Mouse (Mus musculus): ENCODE results near the gene Glo1.
"Not testable (repeated sequence)": the region's sequence is repeated elsewhere in the genome, so short reads cannot be mapped to it uniquely, and the experiment has no call there.

Gene Glo1

DNA sequence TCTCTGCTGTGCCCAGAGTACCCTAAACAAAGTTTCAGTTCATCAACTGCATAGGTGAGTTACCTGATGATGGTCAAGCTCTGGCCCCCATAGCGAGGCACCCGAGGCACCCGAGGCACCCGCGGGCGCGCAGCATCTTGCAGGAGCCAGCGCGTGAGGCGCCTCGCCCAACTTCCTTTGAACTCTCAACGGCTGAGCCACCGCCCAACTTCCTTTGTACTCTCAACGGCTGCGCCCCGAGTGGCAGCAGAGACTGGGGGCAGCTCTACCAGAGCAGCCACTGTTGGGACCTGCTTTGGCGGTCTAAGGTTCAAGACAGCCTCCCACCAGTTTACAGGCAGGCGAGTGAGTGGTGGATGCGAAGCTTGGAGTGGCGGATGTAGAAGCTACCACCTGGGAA lies at the start of gene Glo1:
TSS of gene Glo1 (minus strand) at position 153 of the 400 bp plus-strand sequence.
- DNase-seq (ENCODE audit: low spot score), result not testable (repeated sequence)

GRCm38 (mm10) chr17:30675021-30675740 lies 48.5 kb upstream of the Glo1 start:
- no peak for DNase-seq (ENCODE audit: low spot score)

GRCm38 (mm10) chr17:30673023-30673422 lies 46.4 kb upstream of the Glo1 start:
- no peak for DNase-seq (ENCODE audit: low spot score)

DNA sequence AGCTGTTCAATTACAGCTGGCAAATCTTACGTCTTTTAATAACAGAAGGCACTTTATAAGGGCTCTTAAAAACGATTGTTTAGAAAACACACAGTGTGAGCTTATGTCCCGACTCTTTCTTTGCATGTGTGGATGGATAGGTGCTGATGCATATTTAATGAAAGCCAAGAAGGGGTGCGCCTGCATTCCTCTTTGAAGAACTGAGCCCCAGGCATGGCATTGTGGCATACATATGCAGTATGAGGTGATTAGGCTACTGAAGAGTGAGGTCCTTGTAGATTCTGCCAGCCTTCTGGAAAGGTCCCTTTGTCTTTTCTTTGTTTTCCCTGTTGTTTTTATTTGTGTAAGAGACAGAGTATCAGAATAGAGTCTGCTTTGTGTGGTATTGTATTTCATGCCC lies 45.9 kb upstream of the Glo1 start:
- DNase-seq (ENCODE audit: low spot score), result no peak

DNA sequence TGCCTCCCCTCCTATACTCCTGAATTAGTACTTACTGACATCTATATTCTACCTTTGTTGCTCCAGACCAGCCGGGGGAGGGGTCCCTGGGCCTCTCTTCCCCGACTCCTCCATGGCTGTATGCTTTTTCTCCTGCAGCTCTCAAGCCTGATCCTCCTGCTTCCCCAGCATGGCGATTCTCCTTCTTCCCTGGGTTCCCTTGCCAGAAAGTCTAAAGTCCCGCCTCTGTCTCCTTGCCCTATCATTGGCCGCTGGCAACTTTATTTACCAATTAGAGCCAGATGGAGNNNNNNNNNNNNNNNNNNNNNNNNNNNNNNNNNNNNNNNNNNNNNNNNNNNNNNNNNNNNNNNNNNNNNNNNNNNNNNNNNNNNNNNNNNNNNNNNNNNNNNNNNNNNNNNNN lies 38.2 kb upstream of the Glo1 start:
- no peak for DNase-seq (ENCODE audit: low spot score)

DNA sequence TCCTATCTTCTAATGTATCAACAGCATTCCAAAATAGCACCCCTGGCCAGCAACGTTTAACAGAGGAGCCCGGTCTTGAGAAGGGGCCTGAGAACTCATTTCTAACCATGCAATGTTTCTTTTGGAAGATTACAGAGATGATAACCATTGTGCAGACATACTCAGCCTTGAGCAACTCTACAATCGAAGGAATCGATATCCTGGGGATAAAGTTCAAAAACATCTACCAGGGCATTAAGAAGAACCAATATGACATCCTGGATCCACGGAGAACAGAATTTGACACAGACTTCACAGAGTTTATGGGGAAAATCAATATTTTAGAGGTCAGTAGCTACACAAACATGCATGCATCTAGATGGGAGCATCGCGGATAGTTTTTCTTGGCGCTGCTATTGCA lies 36.5 kb upstream of the Glo1 start:
- DNase-seq (ENCODE audit: low spot score), result no peak

GRCm38 (mm10) chr17:30662131-30662530 lies 35.5 kb upstream of the Glo1 start:
- DNase-seq (ENCODE audit: low spot score), result no peak

- no peak for DNase-seq (ENCODE audit: low spot score)
These were observed 31.5 kb upstream of the Glo1 start for GRCm38 (mm10) chr17:30658152-30658544.

- no peak for DNase-seq (ENCODE audit: low spot score)
These were observed 31.0 kb upstream of the Glo1 start for GRCm38 (mm10) chr17:30657530-30658151.

DNA sequence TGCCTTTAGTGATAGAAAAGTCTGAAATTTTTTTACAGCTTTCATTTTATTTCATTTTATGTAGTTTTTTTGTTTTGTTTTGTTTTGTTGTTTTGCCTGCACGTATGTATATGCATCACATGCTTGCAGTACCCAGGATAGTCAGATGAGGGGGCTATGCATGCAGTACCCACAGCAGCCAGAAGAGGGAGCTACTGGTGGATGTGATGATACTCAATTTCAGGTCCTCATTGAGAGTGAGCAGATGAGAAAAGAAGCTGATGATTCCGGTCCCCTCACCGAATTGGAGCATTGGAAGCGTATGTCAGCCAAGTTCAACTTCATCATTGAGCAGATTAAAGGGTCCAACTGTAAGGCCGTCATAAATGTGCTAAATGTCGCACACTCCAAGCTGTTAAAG lies 26.3 kb upstream of the Glo1 start:
- DNase-seq (ENCODE audit: low spot score), result no peak

DNA sequence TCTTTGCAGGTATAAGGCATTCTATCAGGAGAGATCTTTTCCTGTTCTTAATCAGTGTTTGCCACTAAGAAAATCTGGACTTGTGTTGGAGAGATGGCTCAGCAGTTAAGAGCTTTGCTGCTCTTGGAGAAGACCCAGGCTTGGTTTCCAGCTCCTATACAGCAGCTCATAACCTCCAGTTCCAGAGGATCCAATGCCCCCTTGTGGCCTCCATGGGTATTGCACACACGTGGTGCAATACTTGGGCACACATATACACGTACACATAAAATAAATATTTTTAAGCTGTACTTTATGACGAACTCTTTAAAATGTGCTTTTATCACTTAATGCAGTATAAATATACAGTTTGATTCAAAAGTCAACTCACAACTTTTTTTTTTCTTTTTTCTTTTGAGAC lies 22.1 kb upstream of the Glo1 start:
- no peak for DNase-seq (ENCODE audit: low spot score)

DNA sequence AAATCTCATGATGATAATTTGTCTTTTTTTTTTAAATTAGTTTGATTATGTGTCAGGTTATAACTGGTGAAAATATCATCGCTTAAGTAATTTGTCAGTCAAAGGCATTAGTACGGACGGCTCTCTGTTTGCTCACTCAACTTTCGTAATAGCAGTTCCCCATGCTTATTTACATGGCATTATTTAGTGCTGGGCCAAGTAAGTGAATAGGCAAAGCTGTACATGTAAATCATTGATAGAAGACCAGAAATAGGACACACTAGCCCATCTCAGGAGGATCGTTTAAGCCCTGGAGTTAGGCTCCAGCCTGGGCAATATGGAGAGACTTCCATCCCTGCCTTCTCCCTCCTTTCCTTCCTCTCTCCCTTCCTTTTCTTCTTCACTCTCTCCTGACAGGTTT lies 14.2 kb upstream of the Glo1 start:
- DNase-seq (ENCODE audit: low spot score), result no peak

DNA sequence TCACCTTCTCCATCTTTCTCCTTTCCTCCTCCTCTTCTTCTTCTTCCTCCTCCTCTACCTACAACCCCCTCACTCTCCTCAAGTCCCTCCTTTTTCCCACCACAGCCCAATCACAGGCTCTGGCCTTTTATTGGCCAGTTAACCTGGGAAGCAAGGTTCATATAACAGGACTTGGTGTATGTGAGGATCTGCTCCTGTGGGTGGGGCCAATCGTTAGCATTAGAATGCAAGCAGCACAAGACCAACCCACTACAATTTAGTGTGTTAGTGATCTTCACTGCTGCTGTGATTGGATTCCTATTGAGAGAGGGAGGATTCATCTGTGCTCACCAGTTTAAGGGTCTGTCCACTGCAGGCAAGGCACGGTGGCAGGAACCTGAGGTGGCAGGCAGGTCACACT lies 12.3 kb upstream of the Glo1 start:
- DNase-seq (ENCODE audit: low spot score), result no peak

GRCm38 (mm10) chr17:30637714-30638113 lies 11.0 kb upstream of the Glo1 start:
- no peak for DNase-seq (ENCODE audit: low spot score)

- no peak for DNase-seq (ENCODE audit: low spot score)
These were observed 8.7 kb upstream of the Glo1 start for GRCm38 (mm10) chr17:30635367-30635766.

DNA sequence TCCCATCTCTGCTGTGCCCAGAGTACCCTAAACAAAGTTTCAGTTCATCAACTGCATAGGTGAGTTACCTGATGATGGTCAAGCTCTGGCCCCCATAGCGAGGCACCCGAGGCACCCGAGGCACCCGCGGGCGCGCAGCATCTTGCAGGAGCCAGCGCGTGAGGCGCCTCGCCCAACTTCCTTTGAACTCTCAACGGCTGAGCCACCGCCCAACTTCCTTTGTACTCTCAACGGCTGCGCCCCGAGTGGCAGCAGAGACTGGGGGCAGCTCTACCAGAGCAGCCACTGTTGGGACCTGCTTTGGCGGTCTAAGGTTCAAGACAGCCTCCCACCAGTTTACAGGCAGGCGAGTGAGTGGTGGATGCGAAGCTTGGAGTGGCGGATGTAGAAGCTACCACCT lies 2.5 kb downstream of the Glo1 start, which contains the start of gene Dnah8:
TSS of gene Dnah8 (plus strand) at position 223 of the 400 bp plus-strand sequence.
- not testable (repeated sequence) for DNase-seq (ENCODE audit: low spot score)

GRCm38 (mm10) chr17:30623200-30623599 lies 3.5 kb downstream of the Glo1 start:
- DNase-seq (ENCODE audit: low spot score), result no peak

DNA sequence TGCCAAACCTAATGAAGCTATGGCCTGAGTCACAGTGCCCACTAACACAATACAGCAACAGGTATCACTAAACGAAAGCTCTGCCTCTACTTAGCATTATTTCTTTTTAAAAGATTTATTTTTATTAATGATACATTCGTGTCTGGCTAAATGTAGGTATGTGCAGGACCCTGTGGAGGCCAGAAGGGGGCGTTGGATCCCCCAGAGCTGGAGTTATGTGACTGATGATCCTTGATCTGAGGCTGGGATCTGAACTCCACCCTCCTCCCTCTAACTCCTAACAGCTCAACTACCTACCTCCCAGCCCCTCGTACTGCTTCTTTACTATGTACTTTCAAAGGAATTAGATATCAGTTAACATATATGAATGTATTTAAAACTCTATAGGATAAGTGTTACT lies 5.2 kb downstream of the Glo1 start:
- no peak for DNase-seq (ENCODE audit: low spot score)

- DNase-seq (ENCODE audit: low spot score), result no peak
These were observed 6.1 kb downstream of the Glo1 start for GRCm38 (mm10) chr17:30620548-30620947.

GRCm38 (mm10) chr17:30619153-30619552 lies 7.5 kb downstream of the Glo1 start:
- no peak for DNase-seq (ENCODE audit: low spot score)

GRCm38 (mm10) chr17:30618136-30618891 lies 8.4 kb downstream of the Glo1 start:
- DNase-seq (ENCODE audit: low spot score), result no peak

DNA sequence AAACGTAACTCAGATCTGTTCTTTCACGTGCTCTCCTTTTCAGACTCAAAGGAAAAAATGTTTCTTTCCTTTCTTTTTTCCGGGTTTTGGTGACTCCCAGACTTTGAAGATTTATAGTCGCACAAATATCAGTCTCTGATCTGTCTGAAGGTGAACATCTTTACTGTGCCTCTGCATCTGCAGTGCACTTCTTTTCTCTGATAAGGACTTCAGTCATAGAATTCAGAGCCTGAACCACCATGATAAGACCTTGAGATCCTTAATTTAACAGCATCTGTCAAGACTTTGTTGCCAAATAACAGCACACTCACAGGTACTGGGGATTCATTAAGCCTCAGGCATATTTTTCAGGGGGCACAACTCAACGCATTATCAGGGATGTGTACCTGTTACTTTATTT lies 10.5 kb downstream of the Glo1 start:
- no peak for DNase-seq (ENCODE audit: low spot score)

DNA sequence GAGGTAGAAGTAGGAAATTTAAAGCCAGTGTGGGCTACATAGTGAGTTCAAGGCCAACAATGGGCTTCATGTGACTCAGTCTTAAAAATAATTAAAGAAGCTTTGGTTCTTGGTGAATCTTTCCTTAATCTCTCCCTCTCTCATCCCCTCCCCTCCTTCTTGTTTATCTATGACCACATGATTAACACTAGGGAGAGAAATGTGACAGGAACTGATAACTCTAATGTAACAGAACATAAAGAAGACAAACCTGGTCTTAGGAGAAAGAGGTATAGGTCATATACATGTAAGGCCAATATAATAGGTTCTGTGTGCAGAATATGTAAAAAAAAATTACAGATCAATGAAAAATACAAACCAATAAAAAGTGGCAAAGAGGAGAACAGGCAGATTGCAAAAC lies 13.3 kb downstream of the Glo1 start:
- no peak for DNase-seq (ENCODE audit: low spot score)
